Mouse (Mus musculus): ENCODE results near the gene Olfr713. TPM values are rescaled to one million over a fixed set of nuclear protein-coding genes. Genes with fewer than 3 reads are reported as not detected.

The Olfr713 gene
- polyA plus RNA-seq, 1 experiment from 2014 or later, result not detected

Other genes starting within 250 kb of the Olfr713 start
- not detected in 2 replicates for gene Olfr699, start 238.0 kb upstream of the Olfr713 start, polyA plus RNA-seq (2015; fragmentation: Nextera tagmentation; extraction: Ambion mirVana)
- not detected in 2 replicates for gene Olfr700, start 222.3 kb upstream of the Olfr713 start, polyA plus RNA-seq (2015; fragmentation: Nextera tagmentation; extraction: Ambion mirVana)
- not detected in 2 replicates for gene Olfr701, start 217.0 kb upstream of the Olfr713 start, polyA plus RNA-seq (2015; fragmentation: Nextera tagmentation; extraction: Ambion mirVana)
- not detected in 2 replicates for gene Olfr702, start 197.3 kb upstream of the Olfr713 start, polyA plus RNA-seq (2015; fragmentation: Nextera tagmentation; extraction: Ambion mirVana)
- gene Olfr703, start 187.8 kb upstream of the Olfr713 start, polyA plus RNA-seq (2015; fragmentation: Nextera tagmentation; extraction: Ambion mirVana), result not detected in 2 replicates
- not detected in 2 replicates for gene Olfr704, start 168.0 kb upstream of the Olfr713 start, polyA plus RNA-seq (2015; fragmentation: Nextera tagmentation; extraction: Ambion mirVana)
- not detected in 2 replicates for gene Olfr705, start 154.3 kb upstream of the Olfr713 start, polyA plus RNA-seq (2015; fragmentation: Nextera tagmentation; extraction: Ambion mirVana)
- gene Olfr706, start 143.0 kb upstream of the Olfr713 start, polyA plus RNA-seq (2015; fragmentation: Nextera tagmentation; extraction: Ambion mirVana), result not detected in 2 replicates
- not detected in 2 replicates for gene Olfr707, start 129.9 kb upstream of the Olfr713 start, polyA plus RNA-seq (2015; fragmentation: Nextera tagmentation; extraction: Ambion mirVana)
- not detected in 2 replicates for gene Olfr1532-ps1, start 123.2 kb upstream of the Olfr713 start, polyA plus RNA-seq (2015; fragmentation: Nextera tagmentation; extraction: Ambion mirVana)
- not detected in 2 replicates for gene Olfr709-ps1, start 99.0 kb upstream of the Olfr713 start, polyA plus RNA-seq (2015; fragmentation: Nextera tagmentation; extraction: Ambion mirVana)
- gene Olfr710, start 82.9 kb upstream of the Olfr713 start, polyA plus RNA-seq (2015; fragmentation: Nextera tagmentation; extraction: Ambion mirVana), result not detected in 2 replicates
- gene Olfr6, start 67.2 kb upstream of the Olfr713 start, polyA plus RNA-seq (2015; fragmentation: Nextera tagmentation; extraction: Ambion mirVana), result not detected in 2 replicates
- gene Olfr711, start 55.7 kb upstream of the Olfr713 start, polyA plus RNA-seq (2015; fragmentation: Nextera tagmentation; extraction: Ambion mirVana), result not detected in 2 replicates
- gene Olfr2, start 25.1 kb upstream of the Olfr713 start, polyA plus RNA-seq (2015; fragmentation: Nextera tagmentation; extraction: Ambion mirVana), result not detected in 2 replicates
- not detected in 2 replicates for gene Olfr714, start 39.8 kb downstream of the Olfr713 start, polyA plus RNA-seq (2015; fragmentation: Nextera tagmentation; extraction: Ambion mirVana)
- gene Olfr17, start 62.0 kb downstream of the Olfr713 start, polyA plus RNA-seq (2015; fragmentation: Nextera tagmentation; extraction: Ambion mirVana), result not detected in 2 replicates
- gene Olfr715b, start 79.2 kb downstream of the Olfr713 start, polyA plus RNA-seq (2015; fragmentation: Nextera tagmentation; extraction: Ambion mirVana), result not detected in 2 replicates
- gene Olfr715, start 99.9 kb downstream of the Olfr713 start, polyA plus RNA-seq (2015; fragmentation: Nextera tagmentation; extraction: Ambion mirVana), result not detected in 2 replicates
- not detected in 2 replicates for gene Olfr716, start 107.2 kb downstream of the Olfr713 start, polyA plus RNA-seq (2015; fragmentation: Nextera tagmentation; extraction: Ambion mirVana)
- gene Nlrp14, start 135.8 kb downstream of the Olfr713 start, polyA plus RNA-seq (2015; fragmentation: Nextera tagmentation; extraction: Ambion mirVana), result not detected in 2 replicates
- gene Rbmxl2, start 178.3 kb downstream of the Olfr713 start, polyA plus RNA-seq (2015; fragmentation: Nextera tagmentation; extraction: Ambion mirVana), result not detected in 2 replicates